Mouse (Mus musculus) liver, postnatal 0 days (tissue): ENCODE data around the gene Ptbp2.

Experiments used
- CTCF ChIP-seq: sonication (generic); IDR thresholded peaks from 2 replicates; pipeline ENCODE4 v1.5.1; 2016; ENCODE audit warnings: antibody characterized with exemption, low read depth
- EP300 ChIP-seq: IDR thresholded peaks from 2 replicates; pipeline ENCODE4 v1.6.1; 2016; ENCODE audit warnings: antibody characterized with exemption, low read depth, mild to moderate bottlenecking

GRCm38 (mm10) chr3:119749551-119750249, 34.6 kb downstream of the Ptbp2 start:
- no peak for TF ChIP-seq CTCF
- TF ChIP-seq EP300 = no peak
